Mouse (Mus musculus): Measurements from ENCODE around the gene Adk.

- TF ChIP-seq MAFK (IDR thresholded peaks at IDR 0.05; ENCODE audit: insufficient read depth, low read depth, low read length) (no peak), CHD2 (IDR thresholded peaks at IDR 0.05; ENCODE audit: low read depth, low read length) (no peak), ZNF384 (IDR thresholded peaks at IDR 0.05; ENCODE audit: low read depth, low read length) (no peak), HCFC1 (IDR thresholded peaks at IDR 0.05; ENCODE audit: borderline replicate concordance, insufficient read depth, low read length) (no peak), ZC3H11A (IDR thresholded peaks at IDR 0.05; ENCODE audit: borderline replicate concordance, low read depth, low read length) (no peak)
Measured at GRCm38 (mm10) chr14:21111500-21111899, 59.1 kb downstream of the Adk start.
